19 mouse cellular contexts compared by ENCODE assay signal in genomic region chr2:124821366-124821765, GRCm38 (mm10).
"Had no signal": no experiment of that assay in that cellular context is flagged by ENCODE, and none has a peak within 500 bp of the region (broad histone marks: within the 10 kb centered on the region; RNA-seq: fewer than 3 reads in every experiment).

No protein-coding gene starts in this region.

- DNase-seq: lung, adult 18-20 months; lung, embryonic 14.5 days; lung, postnatal 10 days; lung, postnatal 4 days; midbrain, embryonic 14.5 days; retina, postnatal 1 day; right cerebral cortex, adult 18-20 months; right cerebral cortex, postnatal 25 days; right cerebral cortex, postnatal 4 days; spleen, adult 18-20 months; thymus, adult 18-20 months; thymus, postnatal 14 days; thymus, postnatal 36 days had no signal

- H3K27ac ChIP-seq: midbrain, embryonic 10.5 days; midbrain, embryonic 12.5 days; neural tube, embryonic 13.5 days; neural tube, embryonic 15.5 days had no signal

- H3K9ac ChIP-seq: lung, embryonic 14.5 days; midbrain, embryonic 12.5 days; neural tube, embryonic 13.5 days; neural tube, embryonic 15.5 days had no signal

- H3K27me3 ChIP-seq: midbrain, embryonic 12.5 days; neural tube, embryonic 13.5 days; neural tube, embryonic 15.5 days had no signal

- H3K9me3 ChIP-seq: midbrain, embryonic 10.5 days; midbrain, embryonic 12.5 days; neural tube, embryonic 13.5 days; neural tube, embryonic 15.5 days had no signal

- H3K4me3 ChIP-seq: midbrain, embryonic 10.5 days; midbrain, embryonic 12.5 days; myocyte; neural tube, embryonic 13.5 days; neural tube, embryonic 15.5 days had no signal

- H3K36me3 ChIP-seq: midbrain, embryonic 10.5 days; midbrain, embryonic 12.5 days; neural tube, embryonic 13.5 days; neural tube, embryonic 15.5 days had no signal

- H3K4me1 ChIP-seq: midbrain, embryonic 10.5 days; midbrain, embryonic 12.5 days had no signal

- ATAC-seq: midbrain, embryonic 16.5 days had no signal

- H3K4me2 ChIP-seq: lung, embryonic 14.5 days; midbrain, embryonic 12.5 days; neural tube, embryonic 13.5 days; neural tube, embryonic 15.5 days had no signal
